Mouse (Mus musculus) stomach, embryonic 15.5 days (tissue): ENCODE data around the gene Filip1. TPM values are rescaled to one million over a fixed set of nuclear protein-coding genes. Genes with fewer than 3 reads are reported as not detected.

ENCODE experiments used
- ATAC-seq: fragments of 200-750 bp; cut with Nextera tagmentation; 2 replicates; pipeline ENCODE4 v1.8.0; 2017; ENCODE audit warnings: low read depth, moderate number of reproducible peaks, moderate TSS enrichment; ENCODE audit not compliant: insufficient read depth, low FRiP score
- H3K27ac ChIP-seq: fragments of 300-500 bp; sonication (generic); 2 replicates; pipeline ENCODE4 v1.5.1; 2015; ENCODE audit warnings: mild to moderate bottlenecking, inconsistent platforms
- H3K27me3 ChIP-seq: fragments of 300-500 bp; sonication (generic); replicated peaks from 2 replicates; pipeline ENCODE4 v1.6.1; 2015; ENCODE audit warnings: inconsistent platforms
- H3K36me3 ChIP-seq: fragments of 300-500 bp; sonication (generic); 2 replicates; pipeline ENCODE4 v1.6.1; 2015; ENCODE audit warnings: inconsistent platforms
- H3K4me1 ChIP-seq: fragments of 300-500 bp; sonication (generic); 2 replicates; pipeline ENCODE4 v1.6.1; 2015; ENCODE audit warnings: inconsistent platforms
- H3K4me2 ChIP-seq: fragments of 300-500 bp; sonication (generic); 2 replicates; pipeline ENCODE4 v1.6.1; 2015; ENCODE audit warnings: mild to moderate bottlenecking, inconsistent platforms
- H3K4me3 ChIP-seq: fragments of 300-500 bp; sonication (generic); replicated peaks from 2 replicates; pipeline ENCODE4 v1.5.1; 2015; ENCODE audit warnings: inconsistent platforms
- H3K9ac ChIP-seq: fragments of 300-500 bp; sonication (generic); 2 replicates; pipeline ENCODE4 v1.6.1; 2015; ENCODE audit warnings: inconsistent platforms
- H3K9me3 ChIP-seq: fragments of 300-500 bp; sonication (generic); 2 replicates; pipeline ENCODE4 v1.6.1; 2016; ENCODE audit warnings: inconsistent platforms
- WGBS: fragments of 180-500 bp; shearing (Covaris S2); methylation state at CpG from one replicate; pipeline ENCODE4 v1.1.7; 2015; 5-methylcytosine and 5-hydroxymethylcytosine counted together
- polyA plus RNA-seq: library from polyadenylated mRNA; unstranded; fragments of >200 nt; fragmentation: Nextera tagmentation; extraction: Ambion mirVana; gene quantifications from 2 replicates; pipeline ENCODE4 v1.2.1, GENCODE M21; 2015

The Filip1 gene
- polyA plus RNA-seq, 1 experiment from 2014 or later: 11.9 TPM

- ATAC-seq: no peak
- 34% methylated on average over 6 of the region's 6 CpGs for WGBS
- H3K9me3 ChIP-seq: no peaks in the 10 kb centered on the region
These were observed 67.8 kb downstream of the Filip1 start for GRCm38 (mm10) chr9:79944872-79945271.

DNA sequence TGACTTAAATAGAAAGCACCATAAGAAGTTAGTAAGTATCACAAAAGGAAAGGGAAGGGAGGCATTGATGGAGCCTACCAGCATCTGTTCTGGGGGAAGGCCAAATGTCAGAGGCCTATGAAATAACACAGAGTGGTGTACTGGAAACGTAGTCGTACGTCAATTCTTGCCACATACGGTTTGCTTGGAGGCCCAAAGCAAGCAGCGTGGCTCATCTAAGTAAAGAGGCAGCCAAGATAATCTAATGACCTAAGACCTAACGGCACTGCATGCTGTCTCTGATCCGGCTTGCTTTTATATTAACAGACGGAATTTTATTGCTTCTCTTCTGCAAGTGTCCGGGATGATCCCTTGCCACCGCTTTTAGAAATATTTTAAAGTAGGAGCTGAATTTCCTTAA is 68.7 kb downstream of the Filip1 start:
- 40% methylated on average over 10 of the region's 10 CpGs for WGBS
- H3K9ac ChIP-seq: no peak overlapping the region
- no peak overlapping the region for H3K4me3 ChIP-seq
- H3K27me3 ChIP-seq: no peaks in the 10 kb centered on the region
- H3K36me3 ChIP-seq: no peaks in the 10 kb centered on the region
- H3K4me1 ChIP-seq: no peaks in the 10 kb centered on the region; the same call in 1 of the 2 replicates
- no peak overlapping the region for H3K4me2 ChIP-seq
- no peak for ATAC-seq
- H3K9me3 ChIP-seq: no peaks in the 10 kb centered on the region
- no peak overlapping the region for H3K27ac ChIP-seq

More at GRCm38 (mm10) chr9:79944872-79945271, 67.8 kb downstream of the Filip1 start:
- no peak overlapping the region for H3K4me2 ChIP-seq
- no peak overlapping the region for H3K9ac ChIP-seq
- H3K27ac ChIP-seq: peak overlapping the region; percentile 23; the same call in 1 of the 2 replicates
- no peaks in the 10 kb centered on the region; the same call in 1 of the 2 replicates for H3K4me1 ChIP-seq
- no peaks in the 10 kb centered on the region for H3K36me3 ChIP-seq
- no peak overlapping the region for H3K4me3 ChIP-seq
- no peaks in the 10 kb centered on the region for H3K27me3 ChIP-seq

DNA sequence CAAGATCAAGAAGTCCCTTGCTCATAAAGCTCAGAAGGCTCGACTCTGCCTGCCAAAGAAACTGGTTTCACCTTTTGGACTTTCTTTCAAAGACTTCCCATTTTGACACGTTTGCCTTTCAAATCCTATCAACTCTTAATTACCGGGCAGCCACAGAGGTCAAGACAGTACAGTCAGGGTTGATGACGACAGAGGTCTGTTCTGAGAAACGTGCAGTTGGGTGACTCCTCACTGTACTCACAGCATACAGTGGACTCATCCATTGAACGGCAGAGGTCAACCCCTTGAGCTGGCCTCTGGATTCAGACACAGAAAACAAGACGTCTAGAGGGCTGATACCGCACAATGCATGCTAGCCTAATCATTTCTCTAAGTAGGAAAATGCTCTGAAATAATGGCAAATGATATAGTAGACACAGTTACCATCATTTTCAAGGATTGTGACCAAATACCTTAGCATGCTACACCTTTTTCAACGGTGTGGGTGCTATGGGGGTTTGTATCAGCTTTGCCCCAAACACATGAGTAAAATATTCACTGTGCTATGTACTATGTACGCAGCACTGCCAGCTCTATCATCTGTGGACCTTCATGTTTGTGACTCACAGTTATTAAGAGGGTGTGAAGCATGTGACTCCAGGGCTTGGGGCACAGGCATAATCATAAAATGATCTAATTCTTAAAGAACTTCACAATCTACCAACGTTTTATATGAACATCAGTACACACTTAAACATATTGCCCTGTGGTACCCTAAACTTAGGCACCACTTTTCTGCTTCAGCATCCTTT is 74.0 kb downstream of the Filip1 start:
- H3K36me3 ChIP-seq: no peaks in the 10 kb centered on the region
- WGBS: 69% methylated on average over 11 of the region's 11 CpGs
- H3K9me3 ChIP-seq: no peaks in the 10 kb centered on the region
- no peaks in the 10 kb centered on the region for H3K27me3 ChIP-seq
- no peak for ATAC-seq
- H3K4me2 ChIP-seq: no peak overlapping the region
- H3K9ac ChIP-seq: no peak overlapping the region
- H3K27ac ChIP-seq: no peak overlapping the region
- no peaks in the 10 kb centered on the region for H3K4me1 ChIP-seq
- no peak overlapping the region for H3K4me3 ChIP-seq

GRCm38 (mm10) chr9:79937570-79937969 is 75.1 kb downstream of the Filip1 start:
- H3K4me2 ChIP-seq: no peak overlapping the region
- H3K4me3 ChIP-seq: no peak overlapping the region
- H3K36me3 ChIP-seq: no peaks in the 10 kb centered on the region
- no peaks in the 10 kb centered on the region for H3K9me3 ChIP-seq
- no peaks in the 10 kb centered on the region for H3K27me3 ChIP-seq
- no peaks in the 10 kb centered on the region for H3K4me1 ChIP-seq
- ATAC-seq: no peak
- H3K27ac ChIP-seq: no peak overlapping the region
- no peak overlapping the region for H3K9ac ChIP-seq
- WGBS: 78% methylated on average over 6 of the region's 6 CpGs

DNA sequence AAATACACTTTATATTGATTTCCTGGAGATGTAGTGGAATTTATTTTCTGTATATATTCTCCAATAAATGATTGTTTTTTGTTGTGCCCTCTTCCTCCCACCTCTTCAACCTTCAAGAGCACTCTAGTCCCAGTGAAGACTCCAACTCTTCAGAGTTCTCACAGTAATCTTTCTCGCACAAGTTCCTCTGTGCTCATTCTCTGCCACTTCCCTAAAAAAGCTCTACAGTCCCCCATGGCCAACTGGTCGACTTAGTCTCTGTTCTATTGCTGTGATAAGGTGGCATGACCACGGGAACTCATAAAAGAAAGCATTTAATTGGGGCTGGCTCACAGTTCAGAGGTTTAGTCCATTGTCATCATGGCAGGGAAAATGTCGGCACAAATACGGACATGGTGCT is 80.1 kb downstream of the Filip1 start:
- WGBS: 88% methylated on average over 5 of the region's 5 CpGs

GRCm38 (mm10) chr9:79928092-79928491 is 84.6 kb downstream of the Filip1 start:
- 79% methylated on average over 3 of the region's 3 CpGs for WGBS
- Histone ChIP-seq H3K36me3 (no peaks in the 10 kb centered on the region), H3K27me3 (no peaks in the 10 kb centered on the region), H3K4me2 (no peak overlapping the region), H3K9me3 (no peaks in the 10 kb centered on the region), H3K4me1 (no peaks in the 10 kb centered on the region), H3K4me3 (no peak overlapping the region), H3K9ac (no peak overlapping the region), H3K27ac (no peak overlapping the region)
- ATAC-seq: no peak

More for the DNA sequence above, 80.1 kb downstream of the Filip1 start:
- Histone ChIP-seq H3K9me3 (no peaks in the 10 kb centered on the region), H3K4me2 (no peak overlapping the region), H3K4me3 (no peak overlapping the region), H3K36me3 (no peaks in the 10 kb centered on the region), H3K27me3 (no peaks in the 10 kb centered on the region), H3K27ac (no peak overlapping the region), H3K9ac (no peak overlapping the region), H3K4me1 (no peaks in the 10 kb centered on the region)
- no peak for ATAC-seq

- no peak overlapping the region for H3K9ac ChIP-seq
- no peak overlapping the region for H3K4me2 ChIP-seq
- 0 out of 2 replicates have a peak overlapping the region, but pooled peaks have one; percentile 17 for H3K27ac ChIP-seq
- H3K27me3 ChIP-seq: no peaks in the 10 kb centered on the region
- 84% methylated on average over 21 of the region's 21 CpGs for WGBS
- no peaks in the 10 kb centered on the region for H3K36me3 ChIP-seq
- no peak for ATAC-seq
- H3K9me3 ChIP-seq: no peaks in the 10 kb centered on the region
- 0 out of 2 replicates have a peak, but pooled peaks cover 1% of the 10 kb centered on the region for H3K4me1 ChIP-seq
- H3K4me3 ChIP-seq: no peak overlapping the region
These were observed 85.3 kb downstream of the Filip1 start for GRCm38 (mm10) chr9:79927156-79927870.

GRCm38 (mm10) chr9:79926464-79927155 is 86.0 kb downstream of the Filip1 start:
- ATAC-seq: peak; percentile 47; the same call in 1 of the 2 replicates
- 0 out of 2 replicates have a peak, but pooled peaks cover 4% of the 10 kb centered on the region for H3K4me1 ChIP-seq
- no peak overlapping the region for H3K9ac ChIP-seq
- no peak overlapping the region for H3K4me2 ChIP-seq
- H3K27ac ChIP-seq: peak overlapping the region; percentile 17; the same call in 1 of the 2 replicates
- H3K4me3 ChIP-seq: no peak overlapping the region
- no peaks in the 10 kb centered on the region for H3K36me3 ChIP-seq
- H3K27me3 ChIP-seq: no peaks in the 10 kb centered on the region
- WGBS: 63% methylated on average over 9 of the region's 9 CpGs
- no peaks in the 10 kb centered on the region for H3K9me3 ChIP-seq

GRCm38 (mm10) chr9:79925950-79926349 is 86.7 kb downstream of the Filip1 start:
- no peaks in the 10 kb centered on the region for H3K27me3 ChIP-seq
- no peak overlapping the region for H3K4me3 ChIP-seq
- H3K36me3 ChIP-seq: no peaks in the 10 kb centered on the region
- H3K4me1 ChIP-seq: 0 out of 2 replicates have a peak, but pooled peaks cover 4% of the 10 kb centered on the region
- H3K9ac ChIP-seq: no peak overlapping the region
- H3K9me3 ChIP-seq: no peaks in the 10 kb centered on the region
- no peak overlapping the region; the same call in 1 of the 2 replicates for H3K27ac ChIP-seq
- WGBS: 76% methylated on average over 4 of the region's 4 CpGs
- no peak overlapping the region for H3K4me2 ChIP-seq
- no peak for ATAC-seq

DNA sequence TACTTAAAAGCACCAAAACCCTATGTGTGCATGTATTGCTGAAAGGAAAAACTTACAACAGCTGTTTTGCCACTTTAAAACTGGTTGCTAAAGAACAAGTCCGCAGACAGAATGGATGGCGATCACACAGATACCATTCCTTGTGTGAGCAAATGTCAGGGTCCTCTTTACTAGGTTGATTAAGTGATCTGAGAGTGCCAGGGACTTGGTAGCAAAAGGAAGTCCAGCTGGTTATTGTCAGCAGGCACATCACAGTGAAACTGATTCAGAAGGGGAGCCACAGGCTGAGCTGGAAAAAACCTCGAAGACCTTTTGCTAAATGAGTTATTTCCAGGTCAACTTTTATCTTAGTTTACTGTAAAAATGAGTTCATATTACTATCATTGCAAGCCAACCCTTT is 89.4 kb downstream of the Filip1 start:
- ATAC-seq: no peak
- no peak overlapping the region for H3K4me3 ChIP-seq
- H3K36me3 ChIP-seq: no peaks in the 10 kb centered on the region
- no peaks in the 10 kb centered on the region for H3K9me3 ChIP-seq
- H3K27me3 ChIP-seq: no peaks in the 10 kb centered on the region
- 0 out of 2 replicates have a peak overlapping the region, but pooled peaks have one; percentile 11 for H3K27ac ChIP-seq
- WGBS: 35% methylated on average over 3 of the region's 3 CpGs
- 0 out of 2 replicates have a peak, but pooled peaks cover 4% of the 10 kb centered on the region for H3K4me1 ChIP-seq
- H3K9ac ChIP-seq: no peak overlapping the region
- no peak overlapping the region for H3K4me2 ChIP-seq

GRCm38 (mm10) chr9:79922493-79922760 is 90.2 kb downstream of the Filip1 start:
- Histone ChIP-seq H3K27me3 (no peaks in the 10 kb centered on the region), H3K4me3 (no peak overlapping the region), H3K4me2 (no peak overlapping the region), H3K27ac (no peak overlapping the region), H3K9ac (no peak overlapping the region), H3K4me1 (0 out of 2 replicates have a peak, but pooled peaks cover 4% of the 10 kb centered on the region), H3K9me3 (no peaks in the 10 kb centered on the region), H3K36me3 (no peaks in the 10 kb centered on the region)
- 85% methylated on average over 6 of the region's 6 CpGs for WGBS
- ATAC-seq: no peak
